Mouse (Mus musculus): ENCODE data around the gene Yjefn3. TPM values are rescaled to one million over a fixed set of nuclear protein-coding genes. Genes with fewer than 3 reads are reported as not detected.
A peak's percentile ranks its signal among the peaks of the same experiment; 100 is the strongest.

Gene Yjefn3
- polyA plus RNA-seq, 1 experiment, result 1.8 TPM

DNA sequence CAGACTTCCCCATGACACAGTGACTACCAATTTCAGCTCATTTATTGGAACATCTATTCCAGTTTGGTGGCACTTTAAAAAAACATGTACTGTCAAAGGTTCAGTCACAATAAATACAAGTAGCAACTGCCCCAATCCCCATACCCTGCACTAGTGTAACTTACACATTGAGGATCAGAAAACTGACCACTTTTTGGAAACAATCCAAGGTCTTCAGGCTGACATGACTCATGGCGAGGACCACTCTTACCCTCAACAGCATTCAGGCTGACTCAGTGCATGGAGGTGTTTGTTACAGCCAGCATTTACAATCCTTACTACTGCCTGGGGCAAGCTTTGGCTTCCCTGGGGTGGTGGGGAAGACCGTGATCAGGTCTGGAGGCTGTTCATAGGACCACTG lies 4.6 kb upstream of the Yjefn3 start:
- DNase-seq (ENCODE audit: low spot score), result no peak

DNA sequence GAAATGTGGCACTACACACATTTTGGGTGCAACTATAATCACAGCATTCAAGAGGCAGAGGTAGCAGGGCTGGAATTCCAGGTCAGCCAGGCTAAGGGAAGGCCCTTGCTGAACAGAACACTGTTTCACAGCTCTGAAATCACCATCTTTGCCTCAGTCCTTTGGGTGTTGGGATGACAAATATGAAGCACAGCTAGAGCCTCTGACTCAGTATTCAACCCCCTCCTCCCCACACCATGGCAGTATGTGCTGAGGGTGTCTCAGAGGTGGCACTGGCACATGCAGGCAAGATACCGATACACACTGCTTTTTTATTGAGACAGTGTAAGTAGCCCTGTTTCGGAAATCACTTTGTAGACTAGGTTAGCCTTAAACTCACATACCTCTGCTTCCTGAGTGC lies 3.7 kb upstream of the Yjefn3 start:
- no peak for DNase-seq (ENCODE audit: low spot score)

GRCm38 (mm10) chr8:69904096-69904495 lies 1.6 kb upstream of the Yjefn3 start:
- no peak for DNase-seq (ENCODE audit: low spot score)

DNA sequence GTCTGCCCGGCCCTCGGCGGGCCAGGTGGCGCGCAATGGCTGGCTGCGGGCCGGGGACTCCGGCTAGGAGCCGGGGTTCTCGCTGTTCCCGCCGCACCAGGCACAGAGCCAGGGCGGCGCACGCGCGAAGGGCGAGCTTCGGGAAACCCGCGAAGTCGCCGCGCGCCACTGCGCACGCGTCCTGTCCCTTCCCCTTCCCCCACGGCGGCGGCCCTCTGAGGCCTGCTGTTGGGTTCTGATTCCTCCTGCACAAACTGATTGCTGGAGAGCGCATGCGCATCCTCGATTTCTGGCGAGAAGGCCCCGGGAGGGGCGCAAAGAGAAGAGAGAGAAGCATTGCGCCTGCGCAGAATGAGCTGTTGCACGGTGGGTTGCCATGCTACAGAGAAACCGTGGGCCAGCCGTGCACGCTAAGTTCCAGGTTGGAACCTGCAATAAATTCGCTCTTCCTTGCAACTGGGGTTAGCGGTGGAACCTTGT lies 591 bp upstream of the Yjefn3 start:
- DNase-seq (ENCODE audit: low spot score), result peak; percentile 97

DNA sequence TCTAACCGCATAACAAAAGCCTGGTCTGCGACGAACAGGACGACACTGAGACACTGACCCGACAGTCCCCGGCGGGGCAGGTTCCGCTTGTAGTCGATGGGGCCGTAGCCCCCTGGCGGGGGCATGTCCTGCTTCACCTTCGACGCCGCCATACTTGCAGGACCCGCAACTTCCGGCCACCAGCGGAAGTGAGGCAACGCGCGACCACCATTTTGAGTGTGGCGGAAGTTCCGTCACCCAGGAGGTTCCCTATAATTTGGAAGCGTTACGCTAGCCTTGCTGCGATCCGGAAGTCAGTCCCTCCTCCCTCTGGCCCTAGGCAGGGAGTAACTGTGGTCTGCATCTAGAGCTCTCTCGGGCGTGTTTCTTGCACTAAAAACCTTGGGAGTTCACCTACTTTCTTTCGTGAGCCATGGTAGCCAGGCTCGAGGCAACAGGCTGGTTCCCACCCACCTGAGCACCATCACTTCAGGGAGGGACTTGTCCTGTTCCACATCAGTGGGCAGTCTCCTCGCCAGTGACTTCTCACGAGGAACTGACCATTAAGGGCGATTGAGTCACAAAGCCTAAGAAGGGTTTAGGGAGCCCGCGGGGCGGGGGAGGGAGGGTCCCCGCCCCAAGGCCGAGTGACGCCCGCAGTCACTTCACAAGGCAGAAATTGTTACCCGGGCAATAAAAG lies 889 bp downstream of the Yjefn3 start:
- DNase-seq (ENCODE audit: low spot score), result peak; percentile 97

DNA sequence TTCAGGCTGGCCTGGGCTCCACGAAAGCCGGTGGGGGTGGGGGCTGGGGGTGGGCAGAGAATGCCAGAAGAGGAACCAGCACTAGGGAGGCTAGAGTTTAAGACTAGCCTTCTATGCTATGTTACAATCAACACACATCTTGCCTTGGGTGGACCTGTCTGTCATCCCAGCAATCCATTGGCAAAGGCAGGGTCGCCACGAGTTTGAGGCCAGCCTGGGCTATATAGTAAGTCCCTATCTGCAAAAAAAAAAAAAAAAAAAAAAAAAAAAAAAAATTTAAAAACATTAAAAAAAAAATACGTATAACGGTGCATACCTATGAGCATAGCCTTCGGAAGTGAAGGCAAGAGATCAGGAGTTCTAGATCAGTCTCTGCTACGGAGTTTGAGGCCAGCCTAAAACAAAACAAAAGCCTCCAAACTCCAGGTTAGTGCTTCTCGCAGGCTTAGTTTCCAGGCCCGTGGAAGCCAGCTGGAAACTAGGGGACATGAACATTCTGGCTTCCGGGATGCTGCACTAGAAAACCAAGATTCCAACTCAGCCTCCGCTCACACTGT lies 1.5 kb downstream of the Yjefn3 start:
- no peak for DNase-seq (ENCODE audit: low spot score)

DNA sequence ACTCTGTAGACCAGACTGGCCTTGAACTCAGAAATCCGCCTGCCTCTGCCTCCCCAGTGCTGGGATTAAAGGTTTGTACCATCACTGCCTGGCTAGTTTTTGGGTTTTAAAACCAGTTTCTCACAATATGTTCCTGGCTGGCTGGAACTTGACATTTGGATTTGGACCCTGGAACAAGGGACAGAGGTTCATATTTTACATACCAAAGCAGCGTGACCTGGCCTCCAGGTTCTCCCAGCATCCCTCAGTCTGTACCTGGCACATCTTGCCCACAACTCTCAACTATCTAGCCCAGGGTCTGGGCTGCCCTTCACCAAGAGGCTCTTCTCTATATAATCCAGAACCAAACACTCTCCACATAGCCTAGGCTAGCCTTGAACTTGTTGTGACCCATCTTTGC lies 2.6 kb downstream of the Yjefn3 start:
- no peak for DNase-seq (ENCODE audit: low spot score)

DNA sequence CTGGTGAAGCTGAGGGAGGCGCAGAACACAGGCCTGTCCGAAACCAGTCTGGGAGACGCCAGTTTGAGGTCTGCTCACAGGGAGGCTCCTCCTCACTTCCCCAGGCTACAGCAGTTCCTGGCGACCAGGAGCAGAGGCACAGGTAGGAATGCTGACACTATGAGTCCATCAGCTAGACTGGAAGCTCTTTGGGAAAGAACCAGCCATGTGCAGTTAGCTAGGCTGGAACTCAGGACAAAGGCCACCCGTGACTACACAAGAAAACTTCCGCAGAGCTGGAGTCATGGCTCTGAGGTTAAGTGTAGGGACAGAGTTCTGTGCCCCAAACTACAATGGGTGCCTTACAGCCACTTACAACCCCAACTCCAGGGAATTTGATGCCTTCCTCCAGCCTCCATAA lies 4.7 kb downstream of the Yjefn3 start:
- no peak for DNase-seq (ENCODE audit: low spot score)

DNA sequence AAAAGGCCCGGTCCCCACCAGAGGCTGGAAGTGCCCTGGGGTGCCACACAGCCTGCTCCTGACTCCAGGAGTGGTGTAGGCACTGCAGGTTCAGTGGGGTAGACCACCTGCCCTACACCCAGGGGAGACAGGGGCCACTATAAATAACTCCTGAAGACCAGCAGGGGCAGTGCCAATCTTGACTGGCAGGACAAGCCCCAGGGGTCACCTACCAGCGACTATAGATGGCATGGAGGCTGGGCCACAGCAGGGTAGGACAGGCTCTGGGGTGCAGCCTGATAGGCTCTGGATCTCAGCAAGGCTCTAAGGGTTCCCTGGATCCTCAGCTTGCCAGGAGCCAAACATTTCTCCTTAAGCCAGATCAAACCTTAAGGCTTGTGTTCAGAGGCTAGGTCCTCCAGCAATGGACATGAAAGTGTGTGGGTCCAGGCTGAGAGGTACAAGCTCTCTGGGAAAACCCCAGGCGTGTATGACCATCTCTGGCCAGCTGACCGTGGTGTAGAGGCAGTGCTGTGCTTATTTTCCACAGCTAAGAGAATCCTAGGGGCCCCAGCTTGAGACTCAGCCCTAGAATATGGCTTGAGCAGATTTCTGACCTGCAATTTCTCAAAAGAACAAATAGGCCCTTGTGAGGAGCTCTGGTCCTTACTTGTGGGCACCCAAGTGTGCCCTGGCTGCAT lies 6.6 kb downstream of the Yjefn3 start:
- no peak for DNase-seq (ENCODE audit: low spot score)

DNA sequence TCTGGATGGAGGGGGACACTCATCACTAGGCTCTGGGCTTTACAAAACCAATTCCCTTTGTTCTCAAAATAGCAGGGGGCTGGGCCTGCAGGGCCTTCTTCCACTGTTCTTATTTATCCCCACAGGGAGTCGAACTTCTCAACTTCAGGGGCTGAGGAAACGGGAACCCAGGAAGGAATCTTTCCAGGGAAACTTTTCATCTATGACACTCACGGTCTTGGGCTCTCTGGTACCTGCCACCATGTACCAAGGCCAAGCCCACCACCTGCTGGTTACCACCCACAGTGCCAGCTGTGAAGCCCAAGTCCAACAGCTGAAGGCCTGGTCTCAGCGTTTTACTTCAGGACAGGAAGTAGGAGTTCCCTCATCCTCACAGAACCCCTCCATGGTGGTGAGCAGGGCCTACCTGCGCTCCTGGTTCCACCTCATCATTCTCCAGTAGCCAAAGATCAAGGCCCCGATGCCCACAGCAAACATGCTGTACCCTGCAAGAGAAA lies 7.6 kb downstream of the Yjefn3 start:
- no peak for DNase-seq (ENCODE audit: low spot score)

GRCm38 (mm10) chr8:69893863-69894262 lies 8.6 kb downstream of the Yjefn3 start:
- DNase-seq (ENCODE audit: low spot score), result no peak

GRCm38 (mm10) chr8:69890813-69891241 lies 11.7 kb downstream of the Yjefn3 start:
- DNase-seq (ENCODE audit: low spot score), result no peak

DNA sequence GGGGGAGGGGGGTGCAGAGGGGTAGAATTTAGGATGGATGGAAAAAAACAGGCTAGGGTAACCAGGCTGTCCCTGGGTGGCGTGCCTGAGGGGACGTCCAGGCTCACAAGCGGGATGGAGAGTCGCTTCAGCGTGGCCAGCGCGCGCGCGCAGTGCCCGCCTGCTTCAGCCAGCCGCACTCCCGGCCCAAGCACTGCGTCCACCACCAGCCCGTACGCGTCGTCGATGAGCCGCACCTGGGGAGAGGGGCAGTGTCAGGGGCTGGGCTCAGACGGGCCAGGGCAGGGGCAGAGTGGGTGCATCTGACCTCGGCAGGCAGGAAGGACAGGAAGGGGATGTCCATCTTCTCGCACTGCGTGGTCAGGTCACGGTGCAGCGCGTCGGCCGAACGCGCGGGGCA lies 13.6 kb downstream of the Yjefn3 start:
- no peak for DNase-seq (ENCODE audit: low spot score)

GRCm38 (mm10) chr8:69888244-69888866 lies 14.2 kb downstream of the Yjefn3 start:
- no peak for DNase-seq (ENCODE audit: low spot score)

- DNase-seq (ENCODE audit: low spot score), result no peak
These were observed 14.9 kb downstream of the Yjefn3 start, which contains the start of gene Cilp2 for GRCm38 (mm10) chr8:69887289-69888243. Gene Cilp2 (minus strand): TSS chr8:69887687.

- DNase-seq (ENCODE audit: low spot score), result no peak
These were observed 18.4 kb downstream of the Yjefn3 start for GRCm38 (mm10) chr8:69884141-69884540.

DNA sequence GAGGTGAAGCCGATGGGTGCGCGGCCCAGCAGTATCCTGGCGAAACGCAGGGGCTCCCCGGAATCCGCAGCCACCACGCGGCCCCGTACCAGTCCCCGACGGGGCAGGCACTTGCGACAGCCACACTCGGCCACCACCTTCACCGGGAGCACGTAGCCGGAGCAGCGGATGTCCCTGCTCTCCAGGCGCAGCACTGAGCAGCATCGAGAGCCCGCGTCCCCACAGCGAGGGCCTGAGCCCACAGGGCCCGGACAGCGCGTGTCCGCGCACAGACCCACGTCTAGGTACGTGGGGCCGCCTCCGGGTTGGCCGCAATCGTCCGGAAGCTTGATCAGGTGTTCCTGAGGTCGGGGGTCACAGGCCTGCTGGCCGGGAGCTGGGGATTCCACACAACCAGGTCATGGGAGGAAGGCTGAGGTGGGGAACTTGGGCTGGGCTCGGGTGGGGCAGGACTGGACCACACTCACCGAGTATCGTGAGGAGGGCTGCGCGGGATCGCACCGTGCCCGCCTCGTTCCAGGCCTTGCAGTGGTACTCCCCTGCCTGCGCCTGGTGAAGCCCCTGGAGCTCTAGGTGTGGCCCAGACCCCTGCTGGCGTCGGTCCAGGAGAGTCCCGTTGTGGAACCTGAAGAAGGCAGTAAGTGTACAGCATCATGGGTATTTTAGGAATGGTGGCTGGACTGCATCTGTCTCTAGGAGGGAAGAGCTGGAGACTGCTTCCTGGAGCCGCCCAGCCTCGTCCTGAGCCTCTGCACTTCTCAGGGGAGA lies 19.5 kb downstream of the Yjefn3 start:
- no peak for DNase-seq (ENCODE audit: low spot score)

GRCm38 (mm10) chr8:69882021-69882756 lies 20.3 kb downstream of the Yjefn3 start:
- no peak for DNase-seq (ENCODE audit: low spot score)

DNA sequence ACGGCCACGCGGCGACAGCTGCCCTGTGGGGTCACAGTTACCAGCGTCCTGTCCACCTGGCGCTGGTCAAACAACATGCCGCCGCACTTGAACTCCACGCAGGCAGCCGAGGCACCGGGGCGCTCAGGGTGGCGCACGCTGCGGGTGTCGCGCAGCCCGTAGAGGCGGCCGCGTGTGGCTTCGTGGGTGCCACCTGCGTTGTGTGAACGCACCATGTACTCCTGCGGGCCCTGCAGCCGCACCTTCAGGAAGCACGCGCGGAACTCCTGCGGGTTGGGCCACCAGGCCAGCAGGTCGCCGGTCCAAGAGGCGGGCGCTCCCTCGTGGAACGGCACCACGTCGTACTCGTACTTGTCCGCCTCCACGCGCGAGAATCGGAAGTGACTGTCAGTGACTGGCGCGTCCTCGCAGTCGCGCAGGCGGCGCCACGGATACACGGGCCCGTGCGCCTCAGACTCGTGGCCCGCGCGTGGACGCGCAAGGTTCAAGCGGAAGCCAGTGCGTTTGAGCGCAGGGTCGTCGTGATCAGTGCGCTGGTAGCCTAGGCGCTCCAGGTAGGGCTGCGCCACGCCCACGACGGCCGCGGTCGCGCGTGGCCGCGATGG lies 21.1 kb downstream of the Yjefn3 start:
- DNase-seq (ENCODE audit: low spot score), result no peak
